15 mouse cellular contexts compared by ENCODE assay signal in genomic region chr2:61161336-61161735, GRCm38 (mm10).
"Had no signal": no experiment of that assay in that cellular context is flagged by ENCODE, and none has a peak within 500 bp of the region (broad histone marks: within the 10 kb centered on the region; RNA-seq: fewer than 3 reads in every experiment).

No protein-coding gene starts in this region.

- H3K27ac ChIP-seq: neural tube, embryonic 15.5 days; stomach, embryonic 15.5 days; stomach, postnatal 0 days had no signal

- DNase-seq: retina, postnatal 1 day; right cerebral cortex, adult 18-20 months; right cerebral cortex, postnatal 14 days; right cerebral cortex, postnatal 25 days; right cerebral cortex, postnatal 4 days; spleen, adult 18-20 months; thymus, adult 18-20 months; thymus, adult 2 months; thymus, postnatal 14 days; thymus, postnatal 25 days; thymus, postnatal 36 days; thymus, postnatal 4 days had no signal

- H3K4me1 ChIP-seq: neural tube, embryonic 15.5 days; stomach, embryonic 15.5 days had no signal

- H3K9ac ChIP-seq: neural tube, embryonic 15.5 days; stomach, embryonic 15.5 days had no signal

- H3K4me3 ChIP-seq: neural tube, embryonic 15.5 days; stomach, embryonic 15.5 days had no signal

- H3K4me2 ChIP-seq: neural tube, embryonic 15.5 days; stomach, embryonic 15.5 days had no signal

- H3K27me3 ChIP-seq: neural tube, embryonic 15.5 days; stomach, embryonic 15.5 days had no signal

- H3K9me3 ChIP-seq: neural tube, embryonic 15.5 days; stomach, embryonic 15.5 days had no signal

- H3K36me3 ChIP-seq: neural tube, embryonic 15.5 days; stomach, embryonic 15.5 days had no signal
